Mouse (Mus musculus): ENCODE results near the gene Ltb. TPM values are rescaled to one million over a fixed set of nuclear protein-coding genes. Genes with fewer than 3 reads are reported as not detected.
A peak's percentile ranks its signal among the peaks of the same experiment; 100 is the strongest.
"Not testable (repeated sequence)": the region's sequence is repeated elsewhere in the genome, so short reads cannot be mapped to it uniquely, and the experiment has no call there.

Gene Ltb
- polyA plus RNA-seq, 1 experiment from 2014 or later: 0.24 TPM

DNA sequence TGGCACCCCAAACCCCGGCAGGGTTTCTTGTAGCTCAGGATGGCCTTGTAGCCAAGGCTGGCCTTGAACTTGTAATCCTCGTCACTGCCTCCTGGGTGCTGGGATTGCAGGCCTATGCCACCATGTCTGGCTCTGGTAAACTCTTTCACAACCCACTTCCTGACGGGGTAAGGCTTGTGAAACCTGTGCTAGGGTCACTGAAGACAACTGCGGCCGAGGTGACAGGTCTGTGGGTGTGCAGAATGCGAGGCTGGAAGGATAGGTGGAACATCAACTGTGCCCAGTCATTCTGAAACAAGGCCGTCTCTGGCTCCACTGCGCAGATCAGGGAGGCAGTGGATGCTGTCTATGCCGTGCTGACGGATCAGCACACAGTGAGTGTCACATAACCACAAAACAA, 36.8 kb downstream of the Ltb start:
- H3K27me3 ChIP-seq (replicated peaks; ENCODE audit: control insufficient read depth, insufficient read depth, low read length): no peaks in the 10 kb centered on the region
- WGBS: 94% methylated on average over 10 of the region's 10 CpGs
- no peak for ATAC-seq

DNA sequence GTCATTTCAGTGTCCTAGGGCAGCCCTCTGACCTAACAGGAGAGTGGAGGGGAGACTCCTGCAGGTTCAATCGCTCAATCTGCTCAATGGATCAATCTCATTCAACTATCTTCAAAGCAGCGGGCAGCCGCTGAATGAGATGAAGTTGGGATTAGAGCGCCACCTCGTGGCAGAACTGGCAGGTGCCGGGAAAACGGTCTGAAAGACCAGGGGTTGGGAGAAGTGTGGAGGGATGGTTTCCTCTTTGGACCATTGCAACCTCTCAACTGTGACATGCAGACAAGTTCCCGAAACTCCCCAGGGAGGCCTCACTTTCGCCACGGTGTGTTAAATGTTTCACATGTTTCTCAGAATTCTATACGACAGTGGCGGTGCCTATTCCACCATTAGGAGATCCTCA, 37.8 kb downstream of the Ltb start:
- no peak overlapping the region for H3K4me3 ChIP-seq (replicated peaks; ENCODE audit: low read length)
- 14% methylated on average over 12 of the region's 12 CpGs for WGBS
- H3K4me2 ChIP-seq (ENCODE audit: low read length): no peak overlapping the region
- H3K4me1 ChIP-seq (replicated peaks; ENCODE audit: control insufficient read depth, insufficient read depth, low read length): peaks cover 27% of the 10 kb centered on the region
- H3K36me3 ChIP-seq (ENCODE audit: control insufficient read depth, insufficient read depth): 0 out of 2 replicates have a peak, but pooled peaks cover 4% of the 10 kb centered on the region
- H3K9me3 ChIP-seq (ENCODE audit: control insufficient read depth, low read length): no peaks in the 10 kb centered on the region
- no peak overlapping the region for H3K9ac ChIP-seq (replicated peaks; ENCODE audit: low read depth, low read length)
- ATAC-seq: no peak
- no peaks in the 10 kb centered on the region for H3K27me3 ChIP-seq (replicated peaks; ENCODE audit: control insufficient read depth, insufficient read depth, low read length)
- H3K27ac ChIP-seq (ENCODE audit: low read length): no peak overlapping the region

More for the DNA sequence above, 36.8 kb downstream of the Ltb start:
- Histone ChIP-seq H3K4me3 (replicated peaks; ENCODE audit: low read length) (no peak overlapping the region), H3K4me1 (replicated peaks; ENCODE audit: control insufficient read depth, insufficient read depth, low read length) (peaks cover 21% of the 10 kb centered on the region), H3K9ac (replicated peaks; ENCODE audit: low read depth, low read length) (no peak overlapping the region), H3K4me2 (ENCODE audit: low read length) (no peak overlapping the region), H3K36me3 (ENCODE audit: control insufficient read depth, insufficient read depth) (0 out of 2 replicates have a peak, but pooled peaks cover 4% of the 10 kb centered on the region), H3K9me3 (ENCODE audit: control insufficient read depth, low read length) (no peaks in the 10 kb centered on the region), H3K27ac (ENCODE audit: low read length) (no peak overlapping the region)

DNA sequence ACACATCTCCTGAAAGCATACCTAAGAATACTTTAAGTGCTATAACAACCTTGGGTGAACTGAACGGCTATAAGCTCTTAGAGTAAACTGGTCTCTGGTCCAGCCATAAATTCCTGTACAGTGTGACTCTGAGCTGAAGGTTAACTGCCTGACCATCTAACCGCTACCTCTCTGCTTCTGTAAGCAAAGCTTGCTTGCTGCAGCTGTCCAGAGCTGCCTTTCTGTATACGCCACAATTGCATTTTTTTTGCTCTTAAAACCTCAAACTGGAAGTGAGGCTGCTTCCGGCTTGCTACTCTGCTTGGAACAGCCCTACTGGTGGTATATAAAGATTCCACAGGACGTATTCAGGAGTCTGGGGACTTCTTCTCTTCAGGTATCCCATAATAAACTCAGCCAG, 38.4 kb downstream of the Ltb start:
- Histone ChIP-seq H3K4me3 (replicated peaks; ENCODE audit: low read length) (no peak overlapping the region), H3K9ac (replicated peaks; ENCODE audit: low read depth, low read length) (no peak overlapping the region), H3K9me3 (ENCODE audit: control insufficient read depth, low read length) (no peaks in the 10 kb centered on the region), H3K4me2 (ENCODE audit: low read length) (no peak overlapping the region), H3K27me3 (replicated peaks; ENCODE audit: control insufficient read depth, insufficient read depth, low read length) (no peaks in the 10 kb centered on the region), H3K4me1 (replicated peaks; ENCODE audit: control insufficient read depth, insufficient read depth, low read length) (peaks cover 33% of the 10 kb centered on the region), H3K27ac (ENCODE audit: low read length) (no peak overlapping the region), H3K36me3 (ENCODE audit: control insufficient read depth, insufficient read depth) (0 out of 2 replicates have a peak, but pooled peaks cover 4% of the 10 kb centered on the region)
- 89% methylated on average over 5 of the region's 5 CpGs for WGBS
- no peak for ATAC-seq

DNA sequence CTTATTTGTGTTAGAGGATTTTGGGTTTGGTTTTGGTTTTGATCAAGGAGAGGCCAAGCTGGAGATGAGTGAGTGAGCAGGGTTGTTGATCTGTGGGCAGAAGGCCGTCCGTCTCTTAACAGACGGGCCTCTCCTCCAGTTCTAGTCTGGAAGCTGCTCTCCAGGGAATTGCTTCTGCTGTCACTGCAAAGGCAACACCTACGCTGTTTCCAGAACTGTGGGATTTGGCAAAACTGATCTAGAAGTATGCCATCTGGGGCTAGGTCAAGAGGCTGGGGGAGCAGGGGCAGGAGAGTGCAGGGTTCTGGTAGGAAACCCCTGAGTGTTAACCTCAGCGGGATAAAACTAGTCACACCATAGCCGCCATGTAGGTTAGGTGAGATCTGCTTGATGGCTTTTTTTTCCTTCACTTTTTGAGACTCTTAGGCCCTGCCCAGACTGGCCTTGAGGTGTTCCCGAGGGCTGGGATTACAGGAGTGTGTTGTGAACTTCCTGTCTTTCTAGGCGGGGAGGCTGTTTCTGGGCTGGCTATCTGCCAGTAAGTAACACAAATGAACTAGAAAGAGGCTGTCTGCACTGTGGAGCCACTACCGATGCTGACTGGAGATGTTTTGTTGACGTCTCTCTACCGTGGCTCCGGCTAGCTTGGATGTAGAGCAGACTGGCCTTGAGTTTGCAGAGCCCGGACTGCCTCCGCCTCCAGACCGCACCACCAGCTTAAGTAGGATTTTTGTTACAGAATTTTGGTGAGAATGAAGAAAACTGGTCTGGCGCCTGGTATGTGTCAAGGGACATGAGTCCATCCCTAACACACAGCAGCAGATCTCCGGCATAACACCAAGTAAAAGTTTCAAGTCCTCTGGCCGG, 39.1 kb downstream of the Ltb start, which contains the start of gene Atp6v1g2:
TSS of gene Atp6v1g2 (plus strand) at position 547 of the 867 bp plus-strand sequence.
- H3K9me3 ChIP-seq (ENCODE audit: control insufficient read depth, low read length): no peaks in the 10 kb centered on the region
- H3K4me1 ChIP-seq (replicated peaks; ENCODE audit: control insufficient read depth, insufficient read depth, low read length): peaks cover 33% of the 10 kb centered on the region
- no peak within 1 kb of the TSS; the same call in 1 of the 2 replicates for H3K9ac ChIP-seq (replicated peaks; ENCODE audit: low read depth, low read length)
- H3K27me3 ChIP-seq (replicated peaks; ENCODE audit: control insufficient read depth, insufficient read depth, low read length): no peaks in the 10 kb centered on the region
- H3K4me2 ChIP-seq (ENCODE audit: low read length): peak within 1 kb of the TSS; percentile 94
- 68% methylated on average over 18 of the region's 18 CpGs for WGBS
- peak within 1 kb of the TSS; percentile 97 for H3K27ac ChIP-seq (ENCODE audit: low read length)
- H3K4me3 ChIP-seq (replicated peaks; ENCODE audit: low read length): peak within 1 kb of the TSS; percentile 65
- 0 out of 2 replicates have a peak, but pooled peaks cover 4% of the 10 kb centered on the region for H3K36me3 ChIP-seq (ENCODE audit: control insufficient read depth, insufficient read depth)
- no peak for ATAC-seq

DNA sequence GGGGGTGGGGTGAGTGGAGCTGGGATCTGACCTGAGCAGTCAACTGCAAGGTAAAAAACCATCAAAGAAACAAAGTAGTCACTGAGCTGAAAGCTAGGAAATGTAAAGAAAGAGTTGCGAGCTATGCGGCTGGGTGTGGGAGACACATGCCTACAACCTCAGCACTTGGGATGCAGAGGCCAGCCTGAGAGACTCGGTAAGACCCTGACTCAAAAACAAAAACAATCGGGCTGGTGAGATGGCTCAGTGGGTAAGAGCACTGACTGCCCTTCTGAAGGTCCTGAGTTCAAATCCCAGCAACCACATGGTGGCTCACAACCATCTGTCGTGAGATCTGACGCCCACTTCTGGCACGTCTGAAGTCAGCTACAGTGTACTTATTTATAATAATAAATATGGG, 39.9 kb downstream of the Ltb start:
- H3K36me3 ChIP-seq (ENCODE audit: control insufficient read depth, insufficient read depth); H3K27ac ChIP-seq (ENCODE audit: low read length); ATAC-seq; H3K4me2 ChIP-seq (ENCODE audit: low read length); H3K9me3 ChIP-seq (ENCODE audit: control insufficient read depth, low read length); H3K9ac ChIP-seq (replicated peaks; ENCODE audit: low read depth, low read length); H3K27me3 ChIP-seq (replicated peaks; ENCODE audit: control insufficient read depth, insufficient read depth, low read length): not testable (repeated sequence)
- 90% methylated on average over 7 of the region's 7 CpGs for WGBS
- Histone ChIP-seq H3K4me1 (replicated peaks; ENCODE audit: control insufficient read depth, insufficient read depth, low read length) (peaks cover 33% of the 10 kb centered on the region), H3K4me3 (replicated peaks; ENCODE audit: low read length) (peak overlapping the region; percentile 65; the same call in 1 of the 2 replicates)

DNA sequence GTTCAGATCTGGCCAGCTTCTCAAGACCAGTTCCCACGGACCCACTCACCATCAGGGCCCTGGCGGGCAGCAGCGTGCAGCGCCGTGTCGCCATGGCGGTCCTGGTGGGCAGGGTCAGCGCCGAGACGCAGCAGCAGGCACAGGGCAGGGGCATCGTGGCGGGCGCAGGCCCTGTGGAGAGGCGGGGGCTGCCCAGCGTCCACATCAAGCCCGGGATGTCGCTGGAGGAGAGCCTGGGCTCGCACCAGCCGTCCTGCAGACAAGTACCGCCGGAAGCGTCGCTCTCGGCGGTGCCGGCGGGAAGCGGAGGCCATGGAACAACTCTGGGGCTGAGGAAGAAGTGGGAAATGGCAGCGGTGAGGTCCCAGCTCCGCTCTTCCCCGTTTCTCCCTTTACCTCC, 40.7 kb downstream of the Ltb start:
- Histone ChIP-seq H3K9ac (replicated peaks; ENCODE audit: low read depth, low read length) (peak overlapping the region; percentile 83), H3K4me2 (ENCODE audit: low read length) (peak overlapping the region; percentile 94), H3K4me1 (replicated peaks; ENCODE audit: control insufficient read depth, insufficient read depth, low read length) (peaks cover 33% of the 10 kb centered on the region), H3K36me3 (ENCODE audit: control insufficient read depth, insufficient read depth) (no peaks in the 10 kb centered on the region), H3K27ac (ENCODE audit: low read length) (peak overlapping the region; percentile 97), H3K4me3 (replicated peaks; ENCODE audit: low read length) (peak overlapping the region; percentile 65), H3K27me3 (replicated peaks; ENCODE audit: control insufficient read depth, insufficient read depth, low read length) (no peaks in the 10 kb centered on the region), H3K9me3 (ENCODE audit: control insufficient read depth, low read length) (no peaks in the 10 kb centered on the region)
- WGBS: 9% methylated on average over 31 of the region's 31 CpGs
- ATAC-seq: no peak

DNA sequence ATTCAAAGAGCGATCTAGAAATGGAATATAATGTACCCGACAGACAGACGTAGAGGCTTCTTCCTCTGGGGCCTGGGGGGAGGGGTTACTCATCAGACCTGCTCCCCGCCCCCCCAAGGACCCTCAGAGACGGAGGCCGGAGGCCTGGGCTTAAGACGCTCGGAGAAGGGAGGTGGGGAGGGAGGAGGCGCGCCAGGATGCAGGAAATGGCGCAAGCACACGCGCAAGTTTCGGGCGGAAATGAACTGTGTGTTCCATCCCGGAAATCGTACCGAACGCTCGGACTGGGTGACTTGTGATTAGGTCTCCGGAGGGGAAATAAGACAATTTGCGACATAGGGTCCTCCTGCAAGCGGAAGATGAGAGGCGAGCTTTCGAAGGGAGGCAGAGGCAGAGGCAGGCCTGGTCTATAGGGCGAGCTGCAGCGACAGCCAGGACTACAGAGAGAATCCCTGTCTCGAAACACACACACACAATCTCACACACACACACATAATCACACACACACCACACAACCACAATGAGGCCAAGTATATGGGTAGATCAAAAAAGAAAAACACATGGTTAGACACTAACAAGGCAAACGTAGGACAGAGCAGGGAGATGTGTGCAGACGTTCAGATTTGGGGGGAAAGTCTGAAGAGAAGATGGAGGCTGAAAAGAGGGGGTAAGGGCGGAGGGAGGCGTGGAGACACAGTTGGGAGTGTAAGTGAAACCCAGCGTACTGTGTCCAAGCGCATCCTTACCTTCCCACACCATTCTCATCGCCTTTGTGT, 41.6 kb downstream of the Ltb start, which contains the start of gene Nfkbil1:
TSS of gene Nfkbil1 (minus strand) at position 179 of the 776 bp plus-strand sequence.
- H3K27me3 ChIP-seq (replicated peaks; ENCODE audit: control insufficient read depth, insufficient read depth, low read length): no peaks in the 10 kb centered on the region
- H3K4me1 ChIP-seq (replicated peaks; ENCODE audit: control insufficient read depth, insufficient read depth, low read length): peaks cover 40% of the 10 kb centered on the region
- WGBS: under 1% methylated on average over 35 of the region's 35 CpGs
- H3K4me2 ChIP-seq (ENCODE audit: low read length): peak within 1 kb of the TSS; percentile 94
- H3K27ac ChIP-seq (ENCODE audit: low read length): peak within 1 kb of the TSS; percentile 97
- peak within 1 kb of the TSS; percentile 65 for H3K4me3 ChIP-seq (replicated peaks; ENCODE audit: low read length)
- no peaks in the 10 kb centered on the region for H3K9me3 ChIP-seq (ENCODE audit: control insufficient read depth, low read length)
- peak within 1 kb of the TSS; percentile 83 for H3K9ac ChIP-seq (replicated peaks; ENCODE audit: low read depth, low read length)
- peak; percentile 86 for ATAC-seq
- H3K36me3 ChIP-seq (ENCODE audit: control insufficient read depth, insufficient read depth): no peaks in the 10 kb centered on the region

DNA sequence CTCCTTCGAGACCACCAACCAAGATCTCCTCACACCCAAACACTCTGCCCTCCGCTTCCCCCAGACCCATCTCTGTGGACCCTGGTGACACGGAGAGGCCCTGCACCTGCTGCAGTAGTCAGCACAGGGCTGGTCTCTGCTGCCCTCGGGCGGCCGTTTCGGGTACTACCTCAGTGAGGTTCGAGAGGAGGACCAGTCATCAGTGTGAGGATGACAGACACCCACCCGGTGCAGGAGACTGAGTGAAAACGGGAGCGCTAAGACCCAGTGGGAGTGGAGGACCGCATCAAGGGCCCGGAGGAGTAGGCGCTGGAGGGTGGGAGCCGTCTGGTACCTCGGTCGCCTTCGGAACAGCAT, 42.1 kb downstream of the Ltb start:
- Histone ChIP-seq H3K9me3 (ENCODE audit: control insufficient read depth, low read length) (no peaks in the 10 kb centered on the region), H3K4me1 (replicated peaks; ENCODE audit: control insufficient read depth, insufficient read depth, low read length) (peaks cover 42% of the 10 kb centered on the region), H3K36me3 (ENCODE audit: control insufficient read depth, insufficient read depth) (no peaks in the 10 kb centered on the region), H3K4me3 (replicated peaks; ENCODE audit: low read length) (peak overlapping the region; percentile 65), H3K27me3 (replicated peaks; ENCODE audit: control insufficient read depth, insufficient read depth, low read length) (no peaks in the 10 kb centered on the region), H3K9ac (replicated peaks; ENCODE audit: low read depth, low read length) (peak overlapping the region; percentile 83), H3K4me2 (ENCODE audit: low read length) (peak overlapping the region; percentile 94), H3K27ac (ENCODE audit: low read length) (peak overlapping the region; percentile 97)
- peak; percentile 83 for ATAC-seq
- WGBS: under 1% methylated on average over 18 of the region's 18 CpGs

DNA sequence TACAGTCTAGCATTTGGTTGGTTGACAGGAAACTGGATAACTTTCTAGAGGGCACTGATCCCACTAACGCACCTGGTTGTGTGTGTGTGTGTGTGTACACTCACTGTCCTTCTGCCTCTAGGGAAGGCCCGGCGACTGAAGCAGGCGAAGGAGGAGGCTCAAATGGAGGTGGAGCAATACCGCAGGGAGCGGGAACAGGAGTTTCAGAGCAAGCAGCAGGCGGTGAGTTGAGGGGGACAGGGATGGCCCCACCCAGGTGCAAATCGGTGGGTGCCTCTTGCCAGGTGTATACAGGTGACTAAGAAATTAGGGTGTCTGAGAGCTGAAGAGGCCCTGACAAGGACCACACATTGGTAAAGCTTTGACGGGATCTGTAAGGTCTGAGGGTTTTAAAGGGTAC, 42.8 kb downstream of the Ltb start:
- Histone ChIP-seq H3K9me3 (ENCODE audit: control insufficient read depth, low read length) (no peaks in the 10 kb centered on the region), H3K36me3 (ENCODE audit: control insufficient read depth, insufficient read depth) (no peaks in the 10 kb centered on the region), H3K4me3 (replicated peaks; ENCODE audit: low read length) (peak overlapping the region; percentile 65), H3K27ac (ENCODE audit: low read length) (peak overlapping the region; percentile 97), H3K9ac (replicated peaks; ENCODE audit: low read depth, low read length) (peak overlapping the region; percentile 83), H3K4me2 (ENCODE audit: low read length) (peak overlapping the region; percentile 94), H3K27me3 (replicated peaks; ENCODE audit: control insufficient read depth, insufficient read depth, low read length) (no peaks in the 10 kb centered on the region), H3K4me1 (replicated peaks; ENCODE audit: control insufficient read depth, insufficient read depth, low read length) (peaks cover 40% of the 10 kb centered on the region)
- 80% methylated on average over 9 of the region's 9 CpGs for WGBS
- ATAC-seq: no peak

All from forebrain, embryonic 16.5 days (tissue).